Mouse (Mus musculus) heart, postnatal 0 days (tissue): Measurements from ENCODE around the gene Zfp60.

ENCODE experiments used
- CTCF ChIP-seq: IDR thresholded peaks from 2 replicates; pipeline ENCODE4 v1.5.1; 2016; ENCODE audit warnings: antibody characterized with exemption, control low read depth, low read depth
- EP300 ChIP-seq: IDR thresholded peaks from 2 replicates; pipeline ENCODE4 v1.6.1; 2016; ENCODE audit warnings: antibody characterized with exemption, low read depth

DNA sequence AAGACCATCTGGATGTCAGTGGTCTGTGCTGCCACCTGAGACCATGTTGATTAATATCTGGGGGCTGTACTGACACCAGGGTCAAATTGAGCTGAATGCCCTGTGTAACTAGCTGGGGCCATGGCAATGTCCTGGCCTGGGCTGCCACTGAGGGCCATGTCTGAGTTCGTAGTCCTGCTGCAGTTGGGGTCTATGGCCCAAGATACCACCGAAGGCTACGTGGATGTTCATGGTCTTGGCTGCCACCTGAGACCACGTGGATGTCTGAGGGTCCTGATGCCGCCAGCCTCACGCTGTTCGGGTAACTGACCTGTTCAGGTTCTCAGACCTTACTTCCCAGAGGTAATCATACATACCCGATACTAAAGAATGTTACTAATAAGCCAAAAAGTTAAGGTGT is 9.2 kb upstream of the Zfp60 start:
- no peak for TF ChIP-seq CTCF
- no peak for TF ChIP-seq EP300
